Mouse (Mus musculus): ENCODE results near the gene Asb7. TPM values are rescaled to one million over a fixed set of nuclear protein-coding genes. Genes with fewer than 3 reads are reported as not detected.

Asb7 gene
- total RNA-seq, 1 experiment from 2014 or later, result 12.3 TPM

DNA sequence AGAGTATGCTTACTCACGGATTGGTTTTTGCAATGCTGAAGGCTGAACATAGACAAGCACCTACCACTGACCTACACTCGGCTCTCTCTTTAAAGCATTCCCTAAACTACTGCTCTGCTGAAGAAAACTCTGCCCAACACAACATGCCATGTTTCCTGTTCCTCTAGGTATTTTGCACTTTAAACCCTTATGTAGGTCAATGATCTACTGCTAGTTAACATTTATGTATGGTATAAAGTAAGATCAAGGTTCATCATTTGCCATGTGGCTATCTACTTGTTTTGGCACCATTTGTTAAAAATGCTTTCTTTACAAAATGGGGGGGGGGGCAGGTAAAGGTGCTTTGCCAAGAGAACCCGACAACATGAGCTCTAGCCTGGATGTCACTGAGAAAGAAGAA is 25.8 kb downstream of the Asb7 start:
- ATAC-seq (replicated peaks in 1 of 2; ENCODE audit: insufficient read depth in 1 of 2, low FRiP score in 2 of 2, low TSS enrichment in 1 of 2, low read depth in 1 of 2, poor library complexity in 2 of 2, severe bottlenecking in 2 of 2), result no peak

DNA sequence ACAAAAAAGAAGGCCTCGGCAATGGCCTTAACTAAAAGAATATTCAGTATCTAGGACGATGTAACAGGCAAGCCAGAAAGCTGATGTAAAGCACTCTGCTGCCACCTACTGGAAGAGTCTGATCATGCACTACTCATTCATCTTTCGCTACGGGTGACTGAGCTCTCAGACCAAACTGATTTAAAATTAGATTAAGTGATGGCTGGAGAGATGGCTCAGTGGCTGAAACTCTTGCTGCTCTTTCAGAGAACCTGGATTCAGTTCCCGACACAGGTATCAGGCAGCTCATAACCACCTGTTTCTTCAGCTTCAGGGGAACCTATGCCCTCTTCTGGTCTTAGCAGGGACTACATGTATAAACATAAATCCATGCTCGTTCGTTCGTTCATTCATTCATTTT is 27.8 kb downstream of the Asb7 start:
- ATAC-seq (replicated peaks in 1 of 2; ENCODE audit: insufficient read depth in 1 of 2, low FRiP score in 2 of 2, low TSS enrichment in 1 of 2, low read depth in 1 of 2, poor library complexity in 2 of 2, severe bottlenecking in 2 of 2), result peak; percentile 84 to 89

DNA sequence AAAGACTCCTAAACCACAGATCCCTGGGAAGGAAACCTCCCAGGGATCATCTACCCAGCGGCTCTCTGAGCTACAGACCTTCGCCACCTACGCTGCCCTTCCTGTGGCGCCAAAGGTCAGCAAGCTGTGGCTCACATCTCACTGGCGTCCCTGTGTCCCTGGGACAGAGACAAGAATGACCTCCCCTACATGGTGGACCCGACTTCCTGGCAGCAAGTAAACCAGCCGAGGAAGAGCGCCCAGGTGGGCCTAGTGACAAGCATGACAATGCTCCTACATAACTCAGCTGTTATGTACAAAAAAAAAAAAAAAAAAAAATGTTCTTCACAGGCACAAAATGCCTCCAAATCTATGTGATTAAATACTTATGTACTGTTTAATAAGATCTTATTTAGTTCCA is 28.4 kb downstream of the Asb7 start:
- no peak for ATAC-seq (replicated peaks in 1 of 2; ENCODE audit: insufficient read depth in 1 of 2, low FRiP score in 2 of 2, low TSS enrichment in 1 of 2, low read depth in 1 of 2, poor library complexity in 2 of 2, severe bottlenecking in 2 of 2)

GRCm38 (mm10) chr7:66660291-66660690 is 29.1 kb downstream of the Asb7 start:
- ATAC-seq (replicated peaks in 1 of 2; ENCODE audit: insufficient read depth in 1 of 2, low FRiP score in 2 of 2, low TSS enrichment in 1 of 2, low read depth in 1 of 2, poor library complexity in 2 of 2, severe bottlenecking in 2 of 2), result no peak

- ATAC-seq (replicated peaks in 1 of 2; ENCODE audit: insufficient read depth in 1 of 2, low FRiP score in 2 of 2, low TSS enrichment in 1 of 2, low read depth in 1 of 2, poor library complexity in 2 of 2, severe bottlenecking in 2 of 2), result no peak
These were observed 33.9 kb downstream of the Asb7 start for GRCm38 (mm10) chr7:66655471-66655870.

- ATAC-seq (replicated peaks in 1 of 2; ENCODE audit: insufficient read depth in 1 of 2, low FRiP score in 2 of 2, low TSS enrichment in 1 of 2, low read depth in 1 of 2, poor library complexity in 2 of 2, severe bottlenecking in 2 of 2), result no peak
These were observed 35.8 kb downstream of the Asb7 start for GRCm38 (mm10) chr7:66653596-66653995.

GRCm38 (mm10) chr7:66652216-66652615 is 37.2 kb downstream of the Asb7 start:
- peak in 1 of 2 experiments; percentile 42; a peak in 1 of 4 replicates for ATAC-seq (replicated peaks in 1 of 2; ENCODE audit: insufficient read depth in 1 of 2, low FRiP score in 2 of 2, low TSS enrichment in 1 of 2, low read depth in 1 of 2, poor library complexity in 2 of 2, severe bottlenecking in 2 of 2)

- no peak for ATAC-seq (replicated peaks in 1 of 2; ENCODE audit: insufficient read depth in 1 of 2, low FRiP score in 2 of 2, low TSS enrichment in 1 of 2, low read depth in 1 of 2, poor library complexity in 2 of 2, severe bottlenecking in 2 of 2)
These were observed 38.5 kb downstream of the Asb7 start for GRCm38 (mm10) chr7:66650883-66651282.

GRCm38 (mm10) chr7:66649181-66649580 is 40.2 kb downstream of the Asb7 start:
- ATAC-seq (replicated peaks in 1 of 2; ENCODE audit: insufficient read depth in 1 of 2, low FRiP score in 2 of 2, low TSS enrichment in 1 of 2, low read depth in 1 of 2, poor library complexity in 2 of 2, severe bottlenecking in 2 of 2), result no peak

GRCm38 (mm10) chr7:66645736-66646135 is 43.7 kb downstream of the Asb7 start:
- ATAC-seq (replicated peaks in 1 of 2; ENCODE audit: insufficient read depth in 1 of 2, low FRiP score in 2 of 2, low TSS enrichment in 1 of 2, low read depth in 1 of 2, poor library complexity in 2 of 2, severe bottlenecking in 2 of 2), result no peak

- no peak for ATAC-seq (replicated peaks in 1 of 2; ENCODE audit: insufficient read depth in 1 of 2, low FRiP score in 2 of 2, low TSS enrichment in 1 of 2, low read depth in 1 of 2, poor library complexity in 2 of 2, severe bottlenecking in 2 of 2)
These were observed 56.0 kb downstream of the Asb7 start for GRCm38 (mm10) chr7:66633351-66633750.

- ATAC-seq (replicated peaks in 1 of 2; ENCODE audit: insufficient read depth in 1 of 2, low FRiP score in 2 of 2, low TSS enrichment in 1 of 2, low read depth in 1 of 2, poor library complexity in 2 of 2, severe bottlenecking in 2 of 2), result no peak
These were observed 59.1 kb downstream of the Asb7 start for GRCm38 (mm10) chr7:66630154-66630800.

- ATAC-seq (replicated peaks in 1 of 2; ENCODE audit: insufficient read depth in 1 of 2, low FRiP score in 2 of 2, low TSS enrichment in 1 of 2, low read depth in 1 of 2, poor library complexity in 2 of 2, severe bottlenecking in 2 of 2), result 0 out of 4 replicates have a peak, but pooled peaks of 1 of the 2 experiments have one; percentile 17
These were observed 60.0 kb downstream of the Asb7 start for GRCm38 (mm10) chr7:66629419-66629818.

DNA sequence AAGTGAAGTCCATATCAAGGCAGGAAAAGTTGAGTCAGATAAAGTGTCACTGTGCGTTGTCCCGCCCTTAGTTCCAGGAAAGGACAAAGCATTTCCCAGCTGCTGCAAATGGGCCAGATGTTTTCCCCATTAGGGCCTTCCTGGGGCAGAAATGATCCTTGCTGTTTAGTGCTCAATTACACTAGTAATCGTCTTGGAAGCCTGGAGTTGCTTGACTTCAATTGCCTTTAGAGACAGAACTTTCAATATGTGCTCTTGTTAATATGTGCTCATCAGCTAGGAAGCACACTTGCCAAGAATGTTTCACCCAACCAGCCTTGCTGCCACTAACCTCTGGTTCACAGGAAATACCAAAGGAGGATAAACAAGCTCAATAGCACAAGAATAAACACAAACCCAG is 66.0 kb downstream of the Asb7 start:
- ATAC-seq (replicated peaks in 1 of 2; ENCODE audit: insufficient read depth in 1 of 2, low FRiP score in 2 of 2, low TSS enrichment in 1 of 2, low read depth in 1 of 2, poor library complexity in 2 of 2, severe bottlenecking in 2 of 2), result no peak

DNA sequence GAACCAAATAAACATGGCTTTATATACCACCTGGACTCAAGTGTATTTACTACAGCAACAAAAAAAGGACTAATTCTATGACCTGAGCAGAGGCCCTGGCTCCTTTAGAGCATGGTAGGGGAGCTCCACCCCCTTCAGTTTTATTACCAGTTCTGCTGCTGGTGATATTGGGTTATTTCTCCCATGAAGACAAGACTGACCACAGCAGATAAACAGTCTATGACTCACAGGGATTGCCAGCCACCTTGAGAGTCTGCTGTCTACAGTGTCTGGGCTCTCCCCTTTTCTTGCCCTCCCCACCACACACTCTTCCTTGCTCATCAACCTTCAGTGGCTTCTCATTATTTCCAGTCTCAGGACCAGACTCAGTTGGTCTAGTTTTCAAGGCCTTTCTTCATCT is 87.5 kb downstream of the Asb7 start:
- no peak for ATAC-seq (replicated peaks in 1 of 2; ENCODE audit: insufficient read depth in 1 of 2, low FRiP score in 2 of 2, low TSS enrichment in 1 of 2, low read depth in 1 of 2, poor library complexity in 2 of 2, severe bottlenecking in 2 of 2)

- no peak for ATAC-seq (replicated peaks in 1 of 2; ENCODE audit: insufficient read depth in 1 of 2, low FRiP score in 2 of 2, low TSS enrichment in 1 of 2, low read depth in 1 of 2, poor library complexity in 2 of 2, severe bottlenecking in 2 of 2)
These were observed 88.5 kb downstream of the Asb7 start for GRCm38 (mm10) chr7:66600622-66601610.

- no peak for ATAC-seq (replicated peaks in 1 of 2; ENCODE audit: insufficient read depth in 1 of 2, low FRiP score in 2 of 2, low TSS enrichment in 1 of 2, low read depth in 1 of 2, poor library complexity in 2 of 2, severe bottlenecking in 2 of 2)
These were observed 89.3 kb downstream of the Asb7 start for GRCm38 (mm10) chr7:66600126-66600525.

DNA sequence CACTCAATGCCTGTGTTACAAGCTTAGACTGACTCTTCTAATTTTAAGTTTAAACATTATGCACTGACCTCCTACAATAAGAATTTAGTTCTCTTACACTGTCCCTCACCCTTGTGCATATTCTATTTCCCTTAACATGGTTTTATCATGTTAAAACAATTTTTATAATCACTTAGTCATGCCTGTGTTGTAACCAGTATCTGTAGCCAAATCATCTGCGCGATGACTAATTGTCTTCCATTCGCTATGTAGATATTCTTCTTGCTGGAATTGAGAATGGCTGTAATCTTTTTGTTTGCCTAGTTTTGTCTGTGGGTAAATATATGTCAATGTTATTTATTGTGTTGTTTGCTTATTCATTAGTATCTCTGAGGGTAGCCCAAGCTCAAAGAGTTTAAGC is 91.5 kb downstream of the Asb7 start:
- ATAC-seq (replicated peaks in 1 of 2; ENCODE audit: insufficient read depth in 1 of 2, low FRiP score in 2 of 2, low TSS enrichment in 1 of 2, low read depth in 1 of 2, poor library complexity in 2 of 2, severe bottlenecking in 2 of 2), result no peak

All from hematopoietic stem cell, adult 5-6 weeks (primary cell).